Mouse (Mus musculus) kidney, postnatal 25 days (tissue): ENCODE measurements around the gene Tmem132c.

ENCODE experiments used
- DNase-seq, 2 experiments: peaks; one replicate each; pipeline ENCODE4 v3.0.0; 2021; ENCODE audit warnings: mixed read lengths in 2 of 2

The Tmem132c gene

GRCm38 (mm10) chr5:127502838-127503237, 261.2 kb downstream of the Tmem132c start:
- no peak for DNase-seq

GRCm38 (mm10) chr5:127505697-127506096, 264.1 kb downstream of the Tmem132c start:
- no peak for DNase-seq

- no peak for DNase-seq
Observed at GRCm38 (mm10) chr5:127511653-127512052, 270.0 kb downstream of the Tmem132c start.

- DNase-seq = no peak
Observed at GRCm38 (mm10) chr5:127515960-127516359, 274.4 kb downstream of the Tmem132c start.

GRCm38 (mm10) chr5:127522744-127523476, 281.3 kb downstream of the Tmem132c start:
- peak in 1 of 2 experiments; percentile 2 for DNase-seq

- no peak for DNase-seq
Observed at GRCm38 (mm10) chr5:127527344-127527974, 285.9 kb downstream of the Tmem132c start.

GRCm38 (mm10) chr5:127537508-127537907, 295.9 kb downstream of the Tmem132c start:
- DNase-seq = no peak

GRCm38 (mm10) chr5:127546585-127546991, 305.0 kb downstream of the Tmem132c start:
- DNase-seq = no peak

- no peak for DNase-seq
Observed at GRCm38 (mm10) chr5:127548136-127548535, 306.5 kb downstream of the Tmem132c start.

GRCm38 (mm10) chr5:127561086-127561485, 319.5 kb downstream of the Tmem132c start:
- DNase-seq = no peak

GRCm38 (mm10) chr5:127567165-127567741, 325.6 kb downstream of the Tmem132c start:
- DNase-seq = no peak

- no peak for DNase-seq
Observed at GRCm38 (mm10) chr5:127577419-127577818, 335.8 kb downstream of the Tmem132c start.

GRCm38 (mm10) chr5:127583658-127584057, 342.1 kb downstream of the Tmem132c start:
- no peak for DNase-seq

GRCm38 (mm10) chr5:127587854-127588253, 346.2 kb downstream of the Tmem132c start:
- DNase-seq = no peak

- no peak for DNase-seq
Observed at GRCm38 (mm10) chr5:127592406-127592805, 350.8 kb downstream of the Tmem132c start.

GRCm38 (mm10) chr5:127592854-127593253, 351.2 kb downstream of the Tmem132c start:
- peak in 1 of 2 experiments; percentile 54 for DNase-seq

GRCm38 (mm10) chr5:127595676-127596075, 354.1 kb downstream of the Tmem132c start:
- no peak for DNase-seq

GRCm38 (mm10) chr5:127596862-127597261, 355.3 kb downstream of the Tmem132c start:
- no peak for DNase-seq

GRCm38 (mm10) chr5:127602996-127603395, 361.4 kb downstream of the Tmem132c start:
- no peak for DNase-seq

- no peak for DNase-seq
Observed at GRCm38 (mm10) chr5:127607507-127607906, 365.9 kb downstream of the Tmem132c start.

- no peak for DNase-seq
Observed at GRCm38 (mm10) chr5:127609191-127609714, 367.6 kb downstream of the Tmem132c start.

GRCm38 (mm10) chr5:127610787-127611509, 369.3 kb downstream of the Tmem132c start:
- peak; percentile 84 to 92 for DNase-seq

GRCm38 (mm10) chr5:127611881-127612280, 370.3 kb downstream of the Tmem132c start:
- no peak for DNase-seq
